Mouse (Mus musculus) hindbrain, postnatal 0 days (tissue): Measurements from ENCODE around the gene Eif5a2. TPM values are rescaled to one million over a fixed set of nuclear protein-coding genes. Genes with fewer than 3 reads are reported as not detected.

ENCODE experiments used
- ATAC-seq: fragments of 200-750 bp; cut with Nextera tagmentation; 2 replicates; pipeline ENCODE4 v1.8.0; 2017; ENCODE audit warnings: mild to moderate bottlenecking, moderate TSS enrichment, moderate library complexity
- DNase-seq: peaks from one replicate; pipeline ENCODE4 v3.0.0-alpha.2; 2015; ENCODE audit warnings: low spot score
- H3K27ac ChIP-seq: fragments of 300-500 bp; sonication (generic); 2 replicates; pipeline ENCODE4 v1.5.1; 2014; ENCODE audit warnings: mild to moderate bottlenecking
- H3K27me3 ChIP-seq: fragments of 300-500 bp; sonication (generic); 2 replicates; pipeline ENCODE4 v1.6.1; 2014; ENCODE audit warnings: low read length, mixed read lengths; ENCODE audit not compliant: insufficient read depth
- H3K36me3 ChIP-seq: fragments of 300-500 bp; sonication (generic); 2 replicates; pipeline ENCODE4 v1.6.1; 2014; ENCODE audit warnings: low read length, mixed read lengths; ENCODE audit not compliant: insufficient read depth
- H3K4me1 ChIP-seq: fragments of 300-500 bp; sonication (generic); 2 replicates; pipeline ENCODE4 v1.6.1; 2014; ENCODE audit warnings: antibody characterized with exemption, low read length, mixed read lengths; ENCODE audit not compliant: insufficient read depth
- H3K4me2 ChIP-seq: fragments of 300-500 bp; sonication (generic); 2 replicates; pipeline ENCODE4 v1.6.1; 2014; ENCODE audit warnings: low read depth, mild to moderate bottlenecking, low read length, moderate library complexity, mixed read lengths
- H3K4me3 ChIP-seq: fragments of 300-500 bp; sonication (generic); 2 replicates; pipeline ENCODE4 v1.5.1; 2014; ENCODE audit warnings: low read length
- H3K9ac ChIP-seq: fragments of 300-500 bp; sonication (generic); replicated peaks from 2 replicates; pipeline ENCODE4 v1.6.1; 2014; ENCODE audit warnings: mild to moderate bottlenecking, low read length, moderate library complexity, mixed read lengths
- H3K9me3 ChIP-seq: fragments of 300-500 bp; sonication (generic); 2 replicates; pipeline ENCODE4 v1.6.1; 2016; ENCODE audit warnings: low read length, mixed read lengths
- CTCF ChIP-seq: IDR thresholded peaks from 2 replicates; pipeline ENCODE4 v1.5.1; 2016; ENCODE audit warnings: antibody characterized with exemption, control low read depth, low read depth
- WGBS: fragments of 180-500 bp; shearing (Covaris S2); extraction: QIAGEN DNeasy Blood & Tissue Kit; methylation state at CpG from one replicate; pipeline ENCODE4 v1.1.7; 2014; 5-methylcytosine and 5-hydroxymethylcytosine counted together
- polyA plus RNA-seq: library from polyadenylated mRNA; unstranded; fragments of >200 nt; fragmentation: Nextera tagmentation; extraction: Ambion mirVana; gene quantifications from 2 replicates; pipeline ENCODE4 v1.2.1, GENCODE M21; 2015
- total RNA-seq: library from RNA; depleted of rRNA; stranded (reverse); fragments of >200 nt; gene quantifications from 2 replicates; pipeline ENCODE4 v1.2.3, GENCODE M21; 2014

The Eif5a2 gene
- total and polyA plus RNA-seq, 2 experiments from 2014 or later: 10.7 to 23.9 TPM

DNA sequence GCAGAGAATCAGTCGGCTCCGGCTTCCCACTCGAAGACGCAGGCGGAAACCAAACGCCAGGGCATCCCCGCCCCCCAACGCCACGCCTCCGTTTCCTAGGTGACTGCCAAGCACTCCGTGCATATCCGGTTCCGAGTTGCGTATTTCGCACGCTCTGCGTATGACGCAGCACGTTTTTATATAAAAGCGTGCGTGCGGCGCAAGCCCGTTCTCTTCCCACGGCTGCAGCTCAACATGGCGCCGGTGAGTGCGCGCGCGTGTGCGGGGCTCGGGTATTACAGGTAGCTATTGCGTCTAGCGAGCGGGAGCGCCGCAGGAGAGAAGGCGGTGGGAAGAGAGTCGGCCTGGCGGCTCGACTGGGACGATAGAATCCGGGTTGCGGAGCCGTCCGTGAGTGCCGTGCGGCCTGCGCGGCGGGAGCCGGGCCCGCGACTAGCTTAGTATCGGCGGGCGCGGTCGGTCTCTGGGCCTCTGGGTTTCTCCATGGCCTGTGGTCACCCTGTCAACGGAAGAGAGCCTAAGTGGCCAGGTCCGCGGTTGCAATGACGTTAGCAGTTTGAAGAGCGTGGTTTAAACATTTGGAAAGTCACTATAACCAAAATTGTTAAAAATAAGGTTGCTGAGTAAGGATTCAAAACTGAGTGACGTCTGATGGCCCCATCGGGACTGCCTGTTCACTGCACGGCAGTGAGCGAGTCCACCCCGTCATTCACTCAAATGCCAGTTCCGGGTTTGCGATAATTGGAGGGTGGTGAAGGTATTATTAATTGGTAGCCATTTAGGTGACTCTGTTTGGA is 24.4 kb downstream of the Eif5a2 start, which contains the start of gene Rpl22l1:
Gene Rpl22l1 (plus strand): TSS at position 136 of the 797 bp plus-strand sequence.
- no peak; the same call in 1 of the 2 replicates for TF ChIP-seq CTCF
- Histone ChIP-seq H3K27ac (peak within 1 kb of the TSS; percentile 85), H3K9me3 (no peaks in the 10 kb centered on the region), H3K36me3 (peaks cover 5% of the 10 kb centered on the region; the same call in 1 of the 2 replicates), H3K4me3 (peak within 1 kb of the TSS; percentile 78), H3K4me2 (peak within 1 kb of the TSS; percentile 75), H3K9ac (peak within 1 kb of the TSS; percentile 81), H3K27me3 (no peaks in the 10 kb centered on the region), H3K4me1 (peaks cover 6% of the 10 kb centered on the region; the same call in 1 of the 2 replicates)
- under 1% methylated on average over 72 of the region's 72 CpGs for WGBS
- ATAC-seq: peak; percentile 100
- peak; percentile 100 for DNase-seq

DNA sequence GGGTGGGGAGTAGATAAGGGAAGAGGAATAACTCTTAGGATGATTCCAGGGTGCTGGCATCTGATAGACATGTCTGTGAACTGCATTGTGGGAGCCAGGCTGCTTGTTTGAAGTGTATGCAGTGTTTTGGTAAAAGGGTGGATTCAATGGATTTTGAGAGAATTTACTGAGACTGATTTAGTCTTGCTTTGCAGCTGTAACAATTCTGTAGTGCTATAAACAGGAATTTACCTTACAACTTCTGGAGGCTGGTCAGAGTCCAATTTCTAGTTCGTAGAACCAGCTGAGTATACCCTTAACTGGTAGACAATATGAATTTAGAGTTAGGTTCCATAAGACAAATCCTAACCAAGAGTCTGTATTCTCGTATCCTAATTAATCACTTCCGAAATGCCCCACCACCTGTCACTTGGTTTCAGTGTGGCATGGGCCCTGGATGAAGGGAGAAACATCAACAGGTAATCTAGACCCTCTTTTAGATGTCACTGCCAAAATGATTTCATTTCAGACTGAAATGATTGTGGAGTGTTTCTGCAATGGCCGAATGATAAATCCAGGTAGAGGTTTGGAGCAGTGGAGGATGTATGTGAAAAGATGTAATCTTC is 27.1 kb downstream of the Eif5a2 start:
- 89% methylated on average over 4 of the region's 4 CpGs for WGBS
- no peak for ATAC-seq
- H3K4me1 ChIP-seq: peaks cover 6% of the 10 kb centered on the region; the same call in 1 of the 2 replicates

DNA sequence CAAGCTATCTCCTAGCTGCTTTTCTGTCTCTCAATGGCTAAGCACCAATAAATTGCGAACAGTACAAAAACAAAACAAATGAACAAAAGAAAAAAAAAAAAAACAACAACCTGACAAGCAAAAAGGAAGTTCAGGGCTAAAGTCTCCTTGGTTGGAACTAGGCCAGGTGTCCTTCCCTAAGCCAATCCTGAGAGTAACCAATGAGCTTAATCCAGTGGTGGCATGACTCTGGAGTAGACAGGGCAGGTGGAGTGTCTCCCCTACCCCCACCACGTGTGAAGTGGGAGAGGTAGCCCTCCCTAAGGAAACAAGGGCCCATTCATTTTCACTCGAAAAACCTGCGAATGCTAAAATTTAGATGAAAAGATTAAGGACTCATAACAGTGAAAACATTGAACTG is 30.4 kb downstream of the Eif5a2 start:
- no peak for ATAC-seq
- WGBS: 73% methylated on average over 4 of the region's 4 CpGs
- H3K36me3 ChIP-seq: peaks cover 5% of the 10 kb centered on the region; the same call in 1 of the 2 replicates

More for the DNA sequence above, 27.1 kb downstream of the Eif5a2 start:
- Histone ChIP-seq H3K4me2 (no peak overlapping the region), H3K4me3 (no peak overlapping the region), H3K9ac (no peak overlapping the region), H3K27me3 (no peaks in the 10 kb centered on the region), H3K27ac (no peak overlapping the region), H3K36me3 (peaks cover 5% of the 10 kb centered on the region; the same call in 1 of the 2 replicates), H3K9me3 (no peaks in the 10 kb centered on the region)
- DNase-seq: no peak
- no peak for TF ChIP-seq CTCF

DNA sequence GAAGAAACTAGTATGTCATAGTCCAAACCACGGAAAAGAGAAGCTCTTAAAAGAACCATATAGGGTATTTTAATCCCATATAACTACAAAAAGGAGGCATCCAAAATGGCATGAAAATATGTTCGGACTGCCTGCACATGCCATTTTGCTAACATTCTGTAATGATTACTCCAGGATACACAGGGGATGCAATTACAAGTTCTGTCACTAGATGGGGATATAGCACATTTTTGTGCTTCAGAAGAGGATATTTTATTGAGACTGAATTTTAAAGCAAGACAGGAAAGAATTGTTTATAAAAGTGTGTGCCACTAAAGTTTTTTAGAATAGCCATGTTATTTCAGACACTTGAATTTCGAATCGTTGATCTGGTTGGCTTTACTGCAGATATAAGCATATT is 33.3 kb downstream of the Eif5a2 start:
- Histone ChIP-seq H3K36me3 (no peaks in the 10 kb centered on the region), H3K4me1 (no peaks in the 10 kb centered on the region), H3K9me3 (no peaks in the 10 kb centered on the region), H3K27me3 (no peaks in the 10 kb centered on the region), H3K27ac (no peak overlapping the region), H3K4me2 (no peak overlapping the region), H3K4me3 (no peak overlapping the region), H3K9ac (no peak overlapping the region)
- 8% methylated on average over 4 of the region's 4 CpGs for WGBS
- ATAC-seq (0 out of 2 replicates have a peak, but pooled peaks have one; percentile 54), DNase-seq (peak; percentile 88)
- peak; percentile 80 for TF ChIP-seq CTCF

More for the DNA sequence above, 30.4 kb downstream of the Eif5a2 start:
- H3K9me3 ChIP-seq: no peaks in the 10 kb centered on the region
- H3K4me1 ChIP-seq: peaks cover 3% of the 10 kb centered on the region; the same call in 1 of the 2 replicates
- no peak overlapping the region for H3K4me3 ChIP-seq
- TF ChIP-seq CTCF: no peak
- H3K27ac ChIP-seq: no peak overlapping the region
- H3K9ac ChIP-seq: no peak overlapping the region
- H3K4me2 ChIP-seq: no peak overlapping the region
- no peaks in the 10 kb centered on the region for H3K27me3 ChIP-seq
- DNase-seq: no peak

DNA sequence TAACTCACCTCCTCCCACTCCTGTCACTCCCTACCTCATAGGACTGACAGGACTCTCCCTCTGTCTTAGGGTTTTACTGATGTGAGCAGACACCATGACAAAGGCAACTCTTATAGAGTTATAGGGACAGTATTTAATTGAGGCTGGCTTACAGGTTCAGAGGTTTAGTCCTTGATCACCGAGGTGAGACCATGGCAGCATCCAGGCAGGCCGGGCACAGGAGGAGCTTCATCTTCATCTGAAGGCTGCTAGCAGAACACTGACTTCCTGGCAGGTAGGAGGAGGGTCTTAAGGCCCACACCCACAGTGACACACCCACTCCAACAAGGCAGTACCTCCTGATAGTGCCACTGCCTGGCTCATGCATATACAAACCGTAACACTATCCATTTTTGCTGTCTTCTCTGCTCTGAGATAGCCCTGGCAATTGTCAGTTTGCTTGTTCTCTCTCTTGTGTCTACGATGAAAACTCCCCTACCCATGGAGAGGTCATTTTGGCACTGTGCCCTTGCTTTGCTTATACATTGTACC is 35.0 kb downstream of the Eif5a2 start:
- WGBS: 76% methylated on average over 4 of the region's 4 CpGs
- no peak for TF ChIP-seq CTCF
- Histone ChIP-seq H3K4me1 (no peaks in the 10 kb centered on the region), H3K9ac (no peak overlapping the region), H3K4me3 (no peak overlapping the region), H3K9me3 (no peaks in the 10 kb centered on the region), H3K27ac (no peak overlapping the region), H3K36me3 (no peaks in the 10 kb centered on the region), H3K27me3 (no peaks in the 10 kb centered on the region), H3K4me2 (no peak overlapping the region)
- DNase-seq (no peak), ATAC-seq (0 out of 2 replicates have a peak, but pooled peaks have one; percentile 27)

DNA sequence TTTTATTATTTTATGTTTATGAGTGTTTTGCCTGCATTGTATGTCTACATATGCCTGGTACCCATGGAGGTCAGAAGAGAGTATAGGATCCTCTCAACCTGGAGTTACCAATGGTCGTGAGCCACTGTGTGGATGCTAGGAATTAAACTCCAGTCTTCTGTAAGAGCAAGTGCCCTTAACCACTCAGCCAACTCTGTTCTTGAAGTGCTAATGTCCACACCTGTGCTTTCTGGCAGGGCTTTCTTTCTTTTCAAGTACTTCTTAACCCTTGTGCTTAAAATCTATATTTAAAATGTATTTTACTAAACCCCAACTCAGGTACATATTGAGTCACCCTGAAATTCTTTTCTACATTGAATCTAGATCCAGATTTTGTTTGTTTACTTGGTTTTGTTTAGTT is 45.2 kb downstream of the Eif5a2 start:
- Histone ChIP-seq H3K27me3 (no peaks in the 10 kb centered on the region), H3K9ac (no peak overlapping the region), H3K4me3 (no peak overlapping the region), H3K4me1 (no peaks in the 10 kb centered on the region), H3K4me2 (no peak overlapping the region), H3K9me3 (no peaks in the 10 kb centered on the region), H3K36me3 (no peaks in the 10 kb centered on the region), H3K27ac (no peak overlapping the region)
- TF ChIP-seq CTCF: no peak
- DNase-seq (no peak), ATAC-seq (no peak)
- 91% methylated on average over 1 of the region's 1 CpGs for WGBS
